Mouse (Mus musculus): Measurements from ENCODE around the gene Hist1h4d. TPM values are rescaled to one million over a fixed set of nuclear protein-coding genes. Genes with fewer than 3 reads are reported as not detected.
"Not testable (repeated sequence)": the region's sequence is repeated elsewhere in the genome, so short reads cannot be mapped to it uniquely, and the experiment has no call there.

The Hist1h4d gene
- polyA plus RNA-seq, 2 experiments: 9.4 to 95.5 TPM

DNA sequence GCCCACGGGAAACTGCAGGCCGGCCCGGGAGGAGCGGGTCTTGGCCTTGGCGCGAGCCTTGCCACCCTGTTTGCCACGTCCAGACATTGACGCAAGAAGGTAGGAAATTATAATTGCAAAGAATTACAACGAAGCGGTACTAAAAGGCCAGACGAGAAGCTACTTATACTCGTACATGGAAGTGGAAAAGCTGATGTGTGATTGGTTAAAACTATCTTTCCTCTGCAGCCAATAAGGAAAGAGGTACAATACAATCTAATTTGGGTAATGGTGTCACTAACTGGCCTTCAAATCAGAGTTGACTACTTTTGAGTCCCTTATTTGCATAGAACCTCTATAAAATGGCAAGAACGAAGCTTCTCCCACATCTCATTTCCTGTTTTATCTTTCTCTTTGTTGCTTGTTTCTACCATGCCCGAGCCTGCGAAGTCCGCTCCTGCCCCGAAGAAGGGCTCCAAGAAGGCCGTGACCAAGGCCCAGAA lies 10.3 kb upstream of the Hist1h4d start, which contains the start of the genes Hist1h2ae and Hist1h2bg:
TSS of gene Hist1h2ae (minus strand) at position 199 of the 482 bp plus-strand sequence.
TSS of gene Hist1h2bg (plus strand) at position 375 of the 482 bp plus-strand sequence.
- TF ChIP-seq POLR2A (IDR thresholded peaks at IDR 0.05; ENCODE audit: borderline replicate concordance, extremely low read depth, insufficient read depth, insufficient read length): peak; percentile 33; the same call in 1 of the 2 replicates
- DNase-seq (ENCODE audit: low spot score): peak; percentile 96
- Histone ChIP-seq H3K27ac (replicated peaks; ENCODE audit: low read depth, low read length) (peak within 1 kb of the TSS; percentile 93), H3K9ac (ENCODE audit: low read depth, low read length, severe bottlenecking) (peak within 1 kb of the TSS; percentile 57), H3K4me1 (ENCODE audit: control insufficient read depth, insufficient read depth, low read length) (peaks cover 13% of the 10 kb centered on the region; the same call in 1 of the 2 replicates), H3K36me3 (ENCODE audit: control insufficient read depth, insufficient read depth, low read length) (no peaks in the 10 kb centered on the region), H3K27me3 (ENCODE audit: control insufficient read depth, insufficient read depth, low read length) (no peaks in the 10 kb centered on the region), H3K9me3 (ENCODE audit: control insufficient read depth, low read length) (no peaks in the 10 kb centered on the region), H3K4me2 (replicated peaks; ENCODE audit: low read depth, low read length, severe bottlenecking) (peak within 1 kb of the TSS; percentile 56), H3K4me3 (replicated peaks; ENCODE audit: low read length) (peak within 1 kb of the TSS; percentile 40)
- peak; percentile 89 for ATAC-seq (ENCODE audit: low FRiP score, low read depth)
- WGBS: under 1% methylated on average over 17 of the region's 18 CpGs

DNA sequence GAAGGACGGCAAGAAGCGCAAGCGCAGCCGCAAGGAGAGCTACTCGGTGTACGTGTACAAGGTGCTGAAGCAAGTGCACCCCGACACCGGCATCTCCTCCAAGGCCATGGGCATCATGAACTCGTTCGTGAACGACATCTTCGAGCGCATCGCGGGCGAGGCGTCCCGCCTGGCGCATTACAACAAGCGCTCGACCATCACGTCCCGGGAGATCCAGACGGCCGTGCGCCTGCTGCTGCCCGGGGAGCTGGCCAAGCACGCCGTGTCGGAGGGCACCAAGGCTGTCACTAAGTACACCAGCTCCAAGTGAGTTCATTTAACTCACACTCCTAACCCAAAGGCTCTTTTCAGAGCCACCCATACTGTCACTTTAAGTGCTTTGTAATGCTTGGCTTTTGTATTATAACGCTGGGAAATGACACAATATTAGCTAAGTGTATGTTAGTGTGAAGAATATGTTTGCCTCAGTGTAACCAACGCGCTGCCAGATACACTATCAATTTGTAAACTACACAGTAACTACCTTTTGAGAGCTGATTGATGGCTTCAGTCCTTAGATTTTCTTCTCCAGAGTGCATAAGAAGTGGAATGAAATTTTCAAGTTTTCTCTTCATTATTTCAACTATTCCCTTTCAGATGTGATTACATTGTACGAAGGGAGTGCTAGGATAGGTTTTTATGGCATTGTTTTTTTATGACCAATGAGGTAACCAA lies 9.7 kb upstream of the Hist1h4d start:
- H3K27me3 ChIP-seq (ENCODE audit: control insufficient read depth, insufficient read depth, low read length); H3K9me3 ChIP-seq (ENCODE audit: control insufficient read depth, low read length); ATAC-seq (ENCODE audit: low FRiP score, low read depth); H3K36me3 ChIP-seq (ENCODE audit: control insufficient read depth, insufficient read depth, low read length); DNase-seq (ENCODE audit: low spot score): not testable (repeated sequence)
- peak overlapping the region; percentile 40 for H3K4me3 ChIP-seq (replicated peaks; ENCODE audit: low read length)
- H3K4me1 ChIP-seq (ENCODE audit: control insufficient read depth, insufficient read depth, low read length): peaks cover 16% of the 10 kb centered on the region
- peak overlapping the region; percentile 57 for H3K9ac ChIP-seq (ENCODE audit: low read depth, low read length, severe bottlenecking)
- WGBS: under 1% methylated on average over 8 of the region's 34 CpGs
- peak overlapping the region; percentile 56 for H3K4me2 ChIP-seq (replicated peaks; ENCODE audit: low read depth, low read length, severe bottlenecking)
- H3K27ac ChIP-seq (replicated peaks; ENCODE audit: low read depth, low read length): peak overlapping the region; percentile 93

DNA sequence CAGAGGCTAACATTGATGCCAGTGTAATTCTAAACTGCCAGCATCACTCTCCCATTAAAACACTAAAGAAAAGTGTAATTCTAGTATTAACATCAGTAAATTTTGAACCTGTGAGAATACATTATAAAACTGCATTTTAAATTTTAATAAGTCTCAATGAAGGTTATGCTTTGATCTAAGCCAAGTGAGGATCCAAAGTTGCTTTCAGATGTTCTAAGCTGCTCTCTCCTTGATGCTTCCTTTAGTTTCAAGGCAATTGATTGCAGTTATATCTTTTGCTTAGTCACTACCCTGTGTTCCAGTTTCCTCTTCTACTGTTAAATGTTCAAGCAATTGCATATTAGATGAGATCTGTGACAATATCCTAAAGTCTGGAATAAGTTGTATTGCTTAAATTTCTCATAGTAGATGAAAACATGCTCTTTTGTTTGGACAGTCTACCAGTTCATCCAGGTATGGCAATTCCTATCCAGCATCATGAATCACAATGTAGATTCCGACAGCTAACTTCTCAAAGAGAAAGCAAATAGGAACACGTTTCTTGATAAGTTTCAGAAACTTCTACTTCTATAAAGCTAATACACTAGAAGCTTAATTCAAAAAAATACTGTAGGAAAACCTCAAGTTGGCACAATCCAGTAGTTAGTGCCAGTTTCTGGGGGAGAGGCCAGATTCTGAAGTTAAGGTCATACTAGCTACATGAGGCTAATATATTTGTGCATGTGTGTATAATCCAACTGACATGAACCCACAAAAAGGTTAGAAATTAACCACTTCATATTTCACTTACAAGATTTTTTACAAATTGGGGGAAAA lies 9.0 kb upstream of the Hist1h4d start:
- ATAC-seq (ENCODE audit: low FRiP score, low read depth) (no peak), DNase-seq (ENCODE audit: low spot score) (no peak)
- WGBS: 34% methylated on average over 2 of the region's 2 CpGs
- TF ChIP-seq POLR2A (IDR thresholded peaks at IDR 0.05; ENCODE audit: borderline replicate concordance, extremely low read depth, insufficient read depth, insufficient read length): no peak
- Histone ChIP-seq H3K9ac (ENCODE audit: low read depth, low read length, severe bottlenecking) (peak overlapping the region; percentile 57), H3K27me3 (ENCODE audit: control insufficient read depth, insufficient read depth, low read length) (no peaks in the 10 kb centered on the region), H3K27ac (replicated peaks; ENCODE audit: low read depth, low read length) (peak overlapping the region; percentile 93), H3K4me2 (replicated peaks; ENCODE audit: low read depth, low read length, severe bottlenecking) (peak overlapping the region; percentile 56), H3K9me3 (ENCODE audit: control insufficient read depth, low read length) (no peaks in the 10 kb centered on the region), H3K4me1 (ENCODE audit: control insufficient read depth, insufficient read depth, low read length) (peaks cover 21% of the 10 kb centered on the region), H3K36me3 (ENCODE audit: control insufficient read depth, insufficient read depth, low read length) (no peaks in the 10 kb centered on the region), H3K4me3 (replicated peaks; ENCODE audit: low read length) (peak overlapping the region; percentile 40)

DNA sequence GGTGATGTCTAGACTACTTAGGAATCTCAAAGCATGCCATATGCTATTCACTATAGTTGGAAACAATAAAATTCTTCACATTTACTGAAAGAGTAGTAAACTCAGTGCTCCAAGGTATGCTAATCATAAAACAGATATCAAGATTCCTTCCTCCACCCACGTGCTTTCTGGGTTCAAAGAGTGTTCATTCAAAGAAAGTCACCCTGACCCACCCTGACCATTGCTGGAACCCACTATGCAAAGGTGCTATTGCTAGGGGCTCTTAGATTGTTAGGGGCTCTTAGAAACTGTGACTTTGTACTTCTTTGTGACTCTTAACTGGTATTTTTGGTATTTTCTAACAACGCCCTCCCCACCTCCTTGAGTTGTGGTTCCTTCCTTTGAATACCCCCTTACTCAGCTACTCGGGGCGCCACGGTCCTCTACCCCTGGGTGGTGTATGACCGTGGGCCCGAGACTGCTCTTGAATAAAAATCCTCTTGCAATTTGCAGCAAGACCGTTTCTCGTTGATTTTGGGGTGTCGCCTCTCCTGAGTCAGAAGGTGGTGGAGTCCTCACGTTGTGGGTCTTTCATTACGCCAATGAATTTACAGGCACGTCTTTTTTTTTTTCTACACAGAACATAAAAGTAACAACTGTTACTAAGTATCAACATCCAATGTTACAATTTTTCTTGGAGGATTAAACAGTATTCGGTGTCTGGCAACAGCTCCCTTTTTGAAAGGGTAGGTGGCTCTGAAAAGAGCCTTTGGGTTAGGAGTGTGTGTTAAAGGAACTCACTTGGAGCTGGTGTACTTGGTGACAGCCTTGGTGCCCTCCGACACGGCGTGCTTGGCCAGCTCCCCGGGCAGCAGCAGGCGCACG lies 8.1 kb upstream of the Hist1h4d start:
- 7% methylated on average over 18 of the region's 20 CpGs for WGBS
- not testable (repeated sequence) for ATAC-seq (ENCODE audit: low FRiP score, low read depth)

More for the DNA sequence above, 8.1 kb upstream of the Hist1h4d start:
- not testable (repeated sequence) for DNase-seq (ENCODE audit: low spot score); H3K27me3 ChIP-seq (ENCODE audit: control insufficient read depth, insufficient read depth, low read length); H3K36me3 ChIP-seq (ENCODE audit: control insufficient read depth, insufficient read depth, low read length); H3K9me3 ChIP-seq (ENCODE audit: control insufficient read depth, low read length)
- peak overlapping the region; percentile 57 for H3K9ac ChIP-seq (ENCODE audit: low read depth, low read length, severe bottlenecking)
- peak overlapping the region; percentile 40 for H3K4me3 ChIP-seq (replicated peaks; ENCODE audit: low read length)
- H3K27ac ChIP-seq (replicated peaks; ENCODE audit: low read depth, low read length): peak overlapping the region; percentile 93
- H3K4me2 ChIP-seq (replicated peaks; ENCODE audit: low read depth, low read length, severe bottlenecking): peak overlapping the region; percentile 56
- peaks cover 21% of the 10 kb centered on the region for H3K4me1 ChIP-seq (ENCODE audit: control insufficient read depth, insufficient read depth, low read length)
